Mouse (Mus musculus) ES-Bruce4 (cell line): ENCODE measurements around the gene Lrba. TPM values are rescaled to one million over a fixed set of nuclear protein-coding genes. Genes with fewer than 3 reads are reported as not detected.

Experiments
- H3K27ac ChIP-seq: 2 replicates; pipeline ENCODE4 v1.5.1; 2012; ENCODE audit warnings: low read length, inconsistent platforms; ENCODE audit not compliant: insufficient read depth
- H3K27me3 ChIP-seq: 2 replicates; pipeline ENCODE4 v1.6.1; 2012; ENCODE audit warnings: mild to moderate bottlenecking, low read length, inconsistent platforms; ENCODE audit not compliant: control insufficient read depth, poor library complexity, insufficient read depth, severe bottlenecking
- H3K36me3 ChIP-seq: 2 replicates; pipeline ENCODE4 v1.6.1; 2012; ENCODE audit warnings: inconsistent platforms, mild to moderate bottlenecking, low read length, moderate library complexity; ENCODE audit not compliant: control insufficient read depth, poor library complexity, insufficient read depth, severe bottlenecking
- H3K4me1 ChIP-seq: one replicate; pipeline ENCODE4 v1.8.1; 2011; ENCODE audit warnings: low read length; ENCODE audit not compliant: control insufficient read depth, insufficient read depth
- H3K4me3 ChIP-seq: 2 replicates; pipeline ENCODE4 v1.5.1; 2011; ENCODE audit warnings: low read depth, mild to moderate bottlenecking, low read length
- H3K9ac ChIP-seq: 2 replicates; pipeline ENCODE4 v1.6.1; 2012; ENCODE audit warnings: low read depth, mild to moderate bottlenecking, inconsistent platforms; ENCODE audit not compliant: poor library complexity, severe bottlenecking
- H3K9me3 ChIP-seq: replicated peaks from 2 replicates; pipeline ENCODE4 v1.6.1; 2012; ENCODE audit warnings: mild to moderate bottlenecking, low read length, inconsistent platforms; ENCODE audit not compliant: control insufficient read depth, poor library complexity, insufficient read depth, severe bottlenecking
- CTCF ChIP-seq: IDR thresholded peaks from one replicate; pipeline ENCODE4 v1.8.1; 2011; ENCODE audit warnings: low read depth, low read length
- EP300 ChIP-seq: IDR thresholded peaks from 2 replicates; pipeline ENCODE4 v1.6.1; 2011; ENCODE audit warnings: low read depth, low read length; ENCODE audit not compliant: insufficient read depth
- POLR2A ChIP-seq: IDR thresholded peaks from one replicate; pipeline ENCODE4 v1.8.1; 2011; ENCODE audit warnings: low read length; ENCODE audit not compliant: insufficient read depth
- polyA plus RNA-seq: library from polyadenylated mRNA; stranded (reverse); fragments of >200 nt; gene quantifications from 2 replicates; pipeline ENCODE4 v1.2.4, GENCODE M21; 2011; ENCODE audit warnings: low read depth; ENCODE audit not compliant: missing spikeins, insufficient read depth, insufficient read length

Lrba gene
- polyA plus RNA-seq, 1 experiment: 24.5 TPM

GRCm38 (mm10) chr3:86552170-86552569 lies 327.7 kb downstream of the Lrba start:
- H3K4me1 ChIP-seq: no peaks in the 10 kb centered on the region
- no peaks in the 10 kb centered on the region for H3K9me3 ChIP-seq
- no peak overlapping the region for H3K27ac ChIP-seq
- TF ChIP-seq POLR2A (no peak), CTCF (no peak), EP300 (no peak)
- H3K4me3 ChIP-seq: no peak overlapping the region
- no peaks in the 10 kb centered on the region for H3K36me3 ChIP-seq
- H3K27me3 ChIP-seq: no peaks in the 10 kb centered on the region
- H3K9ac ChIP-seq: no peak overlapping the region

- Histone ChIP-seq H3K9me3 (no peaks in the 10 kb centered on the region), H3K4me1 (no peaks in the 10 kb centered on the region), H3K27ac (no peak overlapping the region), H3K36me3 (no peaks in the 10 kb centered on the region), H3K4me3 (no peak overlapping the region), H3K9ac (no peak overlapping the region), H3K27me3 (no peaks in the 10 kb centered on the region)
- no peak for TF ChIP-seq EP300
- no peak for TF ChIP-seq CTCF
- TF ChIP-seq POLR2A: no peak
Observed at GRCm38 (mm10) chr3:86558976-86559375, 334.5 kb downstream of the Lrba start.

- no peak for TF ChIP-seq EP300
- no peak for TF ChIP-seq CTCF
- no peak for TF ChIP-seq POLR2A
- no peaks in the 10 kb centered on the region for H3K36me3 ChIP-seq
- H3K27ac ChIP-seq: no peak overlapping the region
- no peak overlapping the region for H3K9ac ChIP-seq
- H3K4me1 ChIP-seq: no peaks in the 10 kb centered on the region
- H3K9me3 ChIP-seq: no peaks in the 10 kb centered on the region
- H3K4me3 ChIP-seq: no peak overlapping the region
- H3K27me3 ChIP-seq: no peaks in the 10 kb centered on the region
Observed at GRCm38 (mm10) chr3:86559635-86560034, 335.2 kb downstream of the Lrba start.

- H3K36me3 ChIP-seq: no peaks in the 10 kb centered on the region
- no peak overlapping the region for H3K27ac ChIP-seq
- no peaks in the 10 kb centered on the region for H3K4me1 ChIP-seq
- H3K9ac ChIP-seq: no peak overlapping the region
- no peak overlapping the region for H3K4me3 ChIP-seq
- H3K9me3 ChIP-seq: no peaks in the 10 kb centered on the region
- H3K27me3 ChIP-seq: no peaks in the 10 kb centered on the region
- no peak for TF ChIP-seq EP300
- no peak for TF ChIP-seq CTCF
- no peak for TF ChIP-seq POLR2A
Observed at GRCm38 (mm10) chr3:86560281-86561022, 336.0 kb downstream of the Lrba start.

- H3K36me3 ChIP-seq: no peaks in the 10 kb centered on the region
Observed at GRCm38 (mm10) chr3:86561023-86561344, 336.5 kb downstream of the Lrba start.

GRCm38 (mm10) chr3:86561396-86561795 lies 336.9 kb downstream of the Lrba start:
- Histone ChIP-seq H3K27me3 (no peaks in the 10 kb centered on the region), H3K4me3 (no peak overlapping the region), H3K4me1 (peaks cover 1% of the 10 kb centered on the region), H3K9ac (no peak overlapping the region), H3K27ac (no peak overlapping the region), H3K9me3 (no peaks in the 10 kb centered on the region), H3K36me3 (no peaks in the 10 kb centered on the region)
- TF ChIP-seq POLR2A (no peak), EP300 (no peak), CTCF (no peak)

More at GRCm38 (mm10) chr3:86561023-86561344, 336.5 kb downstream of the Lrba start:
- H3K9me3 ChIP-seq: no peaks in the 10 kb centered on the region
- no peaks in the 10 kb centered on the region for H3K27me3 ChIP-seq
- no peak overlapping the region for H3K27ac ChIP-seq
- no peak overlapping the region for H3K4me3 ChIP-seq
- H3K9ac ChIP-seq: no peak overlapping the region
- peaks cover 1% of the 10 kb centered on the region for H3K4me1 ChIP-seq
- no peak for TF ChIP-seq EP300
- no peak for TF ChIP-seq CTCF
